In the genomic region with DNA sequence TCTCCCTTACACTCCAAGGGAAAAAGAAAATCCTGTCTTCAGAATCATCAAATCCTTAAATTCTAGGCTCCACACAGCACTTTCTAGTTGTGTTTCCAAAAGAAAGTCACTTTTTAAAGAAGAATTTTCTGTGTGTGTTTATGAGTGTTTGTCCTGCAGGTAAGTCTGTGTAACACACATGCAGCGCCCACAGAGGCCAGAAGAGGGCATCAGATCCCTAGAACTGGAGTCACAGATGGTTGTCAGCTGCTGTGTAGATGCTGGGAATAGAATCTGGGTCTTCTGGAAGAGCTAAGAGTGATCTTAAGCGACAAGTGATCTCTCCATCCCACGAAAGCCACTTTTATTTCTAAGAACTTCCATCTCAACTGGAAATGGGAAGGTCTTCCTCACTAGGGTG, we compare ENCODE assay signal across 10 mouse cellular contexts. TPM values are rescaled to one million over a fixed set of nuclear protein-coding genes. Genes with fewer than 3 reads are reported as not detected.
DNase-seq lines count a peak whose midpoint lies in the region; ATAC-seq and TF ChIP-seq lines count a peak whose summit lies in the region.
"Had no signal": no experiment of that assay in that cellular context is flagged by ENCODE, and none has a peak within 500 bp of the region (broad histone marks: within the 10 kb centered on the region; RNA-seq: fewer than 3 reads in every experiment).

No protein-coding gene starts in this region.

- no peaks in the 10 kb centered on the region for H3K36me3 ChIP-seq in testis, adult 2 months (ENCODE audit: control insufficient read depth, insufficient read depth, low read length)
- H3K36me3 ChIP-seq: limb, embryonic 13.5 days; neural tube, embryonic 15.5 days had no signal

- TF ChIP-seq CTCF in testis, adult 2 months (IDR thresholded peaks at IDR 0.05; ENCODE audit: control insufficient read depth, insufficient read depth, insufficient replicate concordance, low read depth, low read length): peak; percentile 31; the same call in 1 of the 2 replicates

- H3K4me3 ChIP-seq in testis, adult 2 months (ENCODE audit: control insufficient read depth, low read depth, low read length): no peak overlapping the region
- H3K4me3 ChIP-seq: limb, embryonic 13.5 days; neural tube, embryonic 15.5 days had no signal

- peak; percentile 44 for DNase-seq in adrenal gland, postnatal 14 days
- DNase-seq in adrenal gland, adult 8-10 months: no peak
- no peak for DNase-seq in testis, postnatal 14 days (ENCODE audit: low spot score)
- DNase-seq in lung, adult 18-20 months: peak; percentile 24 to 42
- peak; percentile 83 for DNase-seq in thymus, postnatal 25 days
- DNase-seq in left cerebral cortex, adult 11 months (ENCODE audit: low spot score): no peak

- no peak for TF ChIP-seq POLR2A in testis, adult 2 months (IDR thresholded peaks at IDR 0.05; ENCODE audit: control insufficient read depth, low read depth, low read length)

- peaks cover 4% of the 10 kb centered on the region for H3K4me1 ChIP-seq in testis, adult 2 months (ENCODE audit: control insufficient read depth, insufficient read depth, low read length)

- no peak for ATAC-seq in frontal cortex, adult (ENCODE audit: low TSS enrichment)

- H3K27ac ChIP-seq in testis, adult 2 months (ENCODE audit: control insufficient read depth, insufficient read depth, low read depth, low read length): no peak overlapping the region
- H3K27ac ChIP-seq: limb, embryonic 13.5 days; neural tube, embryonic 15.5 days had no signal

- H3K27me3 ChIP-seq in testis, adult 2 months (ENCODE audit: control insufficient read depth, insufficient read depth, low read length): no peaks in the 10 kb centered on the region
- H3K27me3 ChIP-seq: limb, embryonic 13.5 days; neural tube, embryonic 15.5 days had no signal

RNA-seq across cellular contexts. Expression of gene Srp14, which starts 8.3 kb away (rescaled TPM):
- total RNA-seq in adrenal gland, postnatal 14 days (2021): 140 and 142 TPM in 2 replicates
- total RNA-seq in adrenal gland, adult 8-10 months (2022): 100 to 1,000 TPM; 238 to 265 (median 255) TPM
- 159 and 160 TPM in 2 replicates for polyA plus RNA-seq in testis, adult 2 months (2012; rRNA removed)

Comparison
In these comparisons a context has a peak if more than half of its experiments do, and no peak if none do; other contexts are left out.
1. DNase-seq: peak in adrenal gland, postnatal 14 days (single experiment), lung, adult 18-20 months (2 of 2) and thymus, postnatal 25 days (single experiment); none in adrenal gland, adult 8-10 months (single experiment), testis, postnatal 14 days (single experiment) and left cerebral cortex, adult 11 months (single experiment).